Mouse (Mus musculus) spleen, postnatal 0 days (tissue): ENCODE results near the gene H2-T22. TPM values are rescaled to one million over a fixed set of nuclear protein-coding genes. Genes with fewer than 3 reads are reported as not detected.

Source experiments
- polyA plus RNA-seq: library from polyadenylated mRNA; unstranded; fragments of >200 nt; fragmentation: Nextera tagmentation; extraction: Ambion mirVana; gene quantifications from 2 replicates; pipeline ENCODE4 v1.2.1, GENCODE M21; 2015

Gene H2-T22
- 10.0 and 15.3 TPM in 2 replicates for polyA plus RNA-seq

DNA sequence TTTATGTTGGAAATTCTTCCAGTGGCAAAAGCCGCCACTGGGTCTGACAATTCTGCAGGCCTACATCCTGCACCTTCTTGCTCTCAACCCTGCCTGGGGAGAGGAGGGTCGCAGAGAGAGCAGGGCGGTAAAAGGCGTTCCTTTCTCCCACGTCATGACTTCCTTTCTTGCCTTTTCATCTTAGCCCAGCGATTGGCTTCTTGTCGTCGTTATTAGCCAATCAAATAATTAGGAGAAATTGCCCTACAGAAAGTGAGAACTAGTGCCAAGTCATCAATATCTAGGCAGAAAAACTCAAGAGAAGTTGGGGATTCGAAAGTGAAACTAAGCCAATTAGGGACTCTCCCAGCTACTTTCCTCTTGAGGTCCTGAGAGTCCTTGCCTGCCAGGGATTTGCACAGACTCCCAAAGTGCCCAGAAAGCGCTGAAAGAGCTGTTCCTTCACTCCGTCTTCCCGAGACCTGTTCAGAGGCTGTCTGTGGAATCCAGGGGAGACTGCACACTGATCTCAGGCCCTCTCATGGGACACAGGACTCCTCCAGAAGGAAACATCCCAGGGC is at the start of gene H2-T22, which contains the start of gene Gm6034:
Gene H2-T22, minus strand, starts transcription at position 138 of the 560 bp plus-strand sequence.
Gene Gm6034, plus strand, starts transcription at position 352 of the 560 bp plus-strand sequence.

GRCm38 (mm10) chr17:36058362-36058761 is 15.8 kb upstream of the H2-T22 start, which contains the start of gene Gm11127:
Gene Gm11127, minus strand, starts transcription at chr17:36058371.

GRCm38 (mm10) chr17:36032351-36032875 is 10.1 kb downstream of the H2-T22 start, which contains the start of gene H2-T23:
Gene H2-T23, minus strand, starts transcription at chr17:36032855.

DNA sequence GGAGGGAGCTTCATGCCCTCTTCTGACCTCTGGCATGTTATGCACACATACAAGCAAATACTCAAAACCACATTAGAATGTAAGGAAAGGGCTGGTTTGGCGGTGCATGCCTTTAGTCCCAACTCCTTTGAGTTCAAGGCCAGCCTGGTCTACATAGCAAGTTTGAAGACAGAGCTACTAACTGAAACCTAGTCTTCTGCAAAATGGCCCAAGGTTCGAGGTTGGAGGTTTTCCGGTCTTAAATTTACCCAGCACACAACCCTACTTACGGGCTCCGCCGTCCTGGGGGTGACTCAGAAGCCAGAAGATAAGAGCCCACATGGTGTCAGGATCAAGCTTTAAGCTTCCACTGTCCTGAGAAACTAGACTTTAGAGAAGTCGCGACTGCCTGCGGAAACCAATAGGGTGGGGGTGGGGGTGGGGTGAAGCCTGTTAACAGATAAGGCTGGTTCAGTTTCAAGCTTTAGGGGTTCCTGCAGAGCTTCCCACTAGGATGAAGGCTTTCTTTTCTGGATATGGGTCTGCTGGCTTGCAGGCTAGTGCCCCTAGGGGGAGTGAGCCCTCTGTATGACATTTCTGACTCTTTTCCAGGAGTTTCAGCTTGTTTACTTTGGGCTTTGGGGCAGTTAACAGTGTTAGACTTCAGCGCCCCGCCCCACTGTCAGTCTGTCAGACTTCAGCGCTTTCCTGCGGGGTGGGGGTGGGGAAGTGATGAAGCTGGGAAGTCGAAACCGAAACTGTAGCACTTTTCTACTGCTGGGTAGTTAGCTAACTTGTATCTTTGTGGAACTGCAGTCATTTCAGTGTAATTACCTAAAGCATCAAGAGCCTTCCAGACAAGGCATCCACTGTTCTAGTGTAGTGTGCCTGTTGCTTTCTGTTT is 22.1 kb downstream of the H2-T22 start, which contains the start of gene H2-T24:
Gene H2-T24, minus strand, starts transcription at position 370 of the 883 bp plus-strand sequence.

Other genes with a start within 250 kb of the H2-T22 start
- gene Ier3, start 221.1 kb downstream of the H2-T22 start, polyA plus RNA-seq: 32.9 and 36.5 TPM in 2 replicates
- gene Flot1, start 219.5 kb downstream of the H2-T22 start, polyA plus RNA-seq: 45.6 and 54.3 TPM in 2 replicates
- 563 and 593 TPM in 2 replicates for gene Tubb5, start 204.4 kb downstream of the H2-T22 start, polyA plus RNA-seq
- 6.5 and 7.6 TPM in 2 replicates for gene Mdc1, start 201.2 kb downstream of the H2-T22 start, polyA plus RNA-seq
- 38.0 and 41.2 TPM in 2 replicates for gene Nrm, start 181.4 kb downstream of the H2-T22 start, polyA plus RNA-seq
- gene Ppp1r18, start 177.2 kb downstream of the H2-T22 start, polyA plus RNA-seq: 28.7 and 37.7 TPM in 2 replicates
- gene Dhx16, start 162.9 kb downstream of the H2-T22 start, polyA plus RNA-seq: 33.5 and 34.1 TPM in 2 replicates
- gene 2310061I04Rik, start 145.3 kb downstream of the H2-T22 start, polyA plus RNA-seq: 16.2 and 16.7 TPM in 2 replicates
- 9.9 and 11.9 TPM in 2 replicates for gene Atat1, start 132.7 kb downstream of the H2-T22 start, polyA plus RNA-seq
- 71.9 and 77.8 TPM in 2 replicates for gene Mrps18b, start 126.4 kb downstream of the H2-T22 start, polyA plus RNA-seq
- gene Ppp1r10, start 126.3 kb downstream of the H2-T22 start, polyA plus RNA-seq: 17.4 and 18.4 TPM in 2 replicates
- gene Abcf1, start 73.0 kb downstream of the H2-T22 start, polyA plus RNA-seq: 75.9 and 76.2 TPM in 2 replicates
- gene Gnl1, start 62.9 kb downstream of the H2-T22 start, polyA plus RNA-seq: 18.4 and 21.0 TPM in 2 replicates
- gene Prr3, start 62.5 kb downstream of the H2-T22 start, polyA plus RNA-seq: 8.6 and 11.4 TPM in 2 replicates
- 9.8 and 11.7 TPM in 2 replicates for gene H2-T24, start 22.2 kb downstream of the H2-T22 start, polyA plus RNA-seq
- 38.3 and 49.1 TPM in 2 replicates for gene H2-T23, start 9.9 kb downstream of the H2-T22 start, polyA plus RNA-seq
- not detected in 2 replicates for gene Gm6034, start 214 bp upstream of the H2-T22 start, polyA plus RNA-seq
- gene Gm11127, start 15.6 kb upstream of the H2-T22 start, polyA plus RNA-seq: not detected in 2 replicates
- gene Gm19684, start 78.9 kb upstream of the H2-T22 start, polyA plus RNA-seq: not detected in 2 replicates
- not detected in 2 replicates for gene Gm7030, start 86.7 kb upstream of the H2-T22 start, polyA plus RNA-seq
- not detected in 2 replicates for gene Gm8909, start 125.8 kb upstream of the H2-T22 start, polyA plus RNA-seq
- not detected in 2 replicates for gene H2-T3, start 147.5 kb upstream of the H2-T22 start, polyA plus RNA-seq
- gene Rpp21, start 215.3 kb upstream of the H2-T22 start, polyA plus RNA-seq: 86.7 and 86.8 TPM in 2 replicates
- gene Trim39, start 229.5 kb upstream of the H2-T22 start, polyA plus RNA-seq: 6.4 and 7.8 TPM in 2 replicates
- gene H2-M10.2, start 243.7 kb upstream of the H2-T22 start, polyA plus RNA-seq: not detected in 2 replicates